Mouse (Mus musculus) kidney, adult 2 months (tissue): ENCODE data around the gene Gps2. TPM values are rescaled to one million over a fixed set of nuclear protein-coding genes. Genes with fewer than 3 reads are reported as not detected.

Experiments used
- DNase-seq: peaks from one replicate; pipeline ENCODE4 v3.0.0; 2021
- H3K27ac ChIP-seq: fragments of 200-500 bp; 2 replicates; pipeline ENCODE4 v1.5.1; 2012; ENCODE audit warnings: low read depth, low read length, control low read depth, inconsistent platforms; ENCODE audit not compliant: insufficient read depth
- H3K27me3 ChIP-seq: fragments of 200-500 bp; replicated peaks from 2 replicates; pipeline ENCODE4 v1.6.1; 2012; ENCODE audit warnings: mild to moderate bottlenecking, moderate library complexity, low read length, inconsistent platforms; ENCODE audit not compliant: control insufficient read depth, insufficient read depth
- H3K36me3 ChIP-seq: fragments of 200-500 bp; 2 replicates; pipeline ENCODE4 v1.6.1; 2012; ENCODE audit warnings: mild to moderate bottlenecking, moderate library complexity, low read length, inconsistent platforms; ENCODE audit not compliant: control insufficient read depth, insufficient read depth
- H3K4me1 ChIP-seq: fragments of 200-500 bp; 2 replicates; pipeline ENCODE4 v1.6.1; 2011; ENCODE audit warnings: low read length; ENCODE audit not compliant: control insufficient read depth, insufficient read depth
- H3K4me3 ChIP-seq: fragments of 200-500 bp; 2 replicates; pipeline ENCODE4 v1.5.1; 2011; ENCODE audit warnings: mild to moderate bottlenecking, low read depth, low read length, control low read depth; ENCODE audit not compliant: insufficient read depth
- CTCF ChIP-seq: fragments of 200-500 bp; conservative IDR thresholded peaks from 2 replicates; pipeline ENCODE4 v1.5.1; 2011; ENCODE audit warnings: low read depth, mild to moderate bottlenecking, control low read depth, low read length, moderate library complexity, mixed read lengths; ENCODE audit not compliant: insufficient read depth, insufficient read length
- POLR2A ChIP-seq: fragments of 200-500 bp; IDR thresholded peaks from one replicate; pipeline ENCODE4 v1.6.1; 2011; ENCODE audit warnings: low read depth, low read length, control low read depth
- WGBS: fragments of 180-500 bp; shearing (Covaris S2); methylation state at CpG from one replicate; pipeline ENCODE4 v1.1.7; 2018; 5-methylcytosine and 5-hydroxymethylcytosine counted together
- polyA plus RNA-seq: library from polyadenylated mRNA; depleted of rRNA; stranded (reverse); fragments of >200 nt; gene quantifications from 2 replicates; pipeline ENCODE4 v1.2.3, GENCODE M21; 2012; rRNA removed

Gps2 gene
- polyA plus RNA-seq, result 72.9 and 75.5 TPM in 2 replicates

GRCm38 (mm10) chr11:69913554-69914371 is at the start of gene Gps2:
Gps2 (plus strand) TSS chr11:69913888.
- H3K4me1 ChIP-seq, result peaks cover 17% of the 10 kb centered on the region
- WGBS, result 2% methylated on average over 61 of the region's 61 CpGs
- DNase-seq, result peak; percentile 96
- peak within 1 kb of the TSS; percentile 65 for H3K27ac ChIP-seq
- no peaks in the 10 kb centered on the region for H3K27me3 ChIP-seq
- peaks cover 9% of the 10 kb centered on the region; the same call in 1 of the 2 replicates for H3K36me3 ChIP-seq
- peak within 1 kb of the TSS; percentile 98 for H3K4me3 ChIP-seq
- TF ChIP-seq CTCF, result no peak
- TF ChIP-seq POLR2A, result peak; percentile 53

DNA sequence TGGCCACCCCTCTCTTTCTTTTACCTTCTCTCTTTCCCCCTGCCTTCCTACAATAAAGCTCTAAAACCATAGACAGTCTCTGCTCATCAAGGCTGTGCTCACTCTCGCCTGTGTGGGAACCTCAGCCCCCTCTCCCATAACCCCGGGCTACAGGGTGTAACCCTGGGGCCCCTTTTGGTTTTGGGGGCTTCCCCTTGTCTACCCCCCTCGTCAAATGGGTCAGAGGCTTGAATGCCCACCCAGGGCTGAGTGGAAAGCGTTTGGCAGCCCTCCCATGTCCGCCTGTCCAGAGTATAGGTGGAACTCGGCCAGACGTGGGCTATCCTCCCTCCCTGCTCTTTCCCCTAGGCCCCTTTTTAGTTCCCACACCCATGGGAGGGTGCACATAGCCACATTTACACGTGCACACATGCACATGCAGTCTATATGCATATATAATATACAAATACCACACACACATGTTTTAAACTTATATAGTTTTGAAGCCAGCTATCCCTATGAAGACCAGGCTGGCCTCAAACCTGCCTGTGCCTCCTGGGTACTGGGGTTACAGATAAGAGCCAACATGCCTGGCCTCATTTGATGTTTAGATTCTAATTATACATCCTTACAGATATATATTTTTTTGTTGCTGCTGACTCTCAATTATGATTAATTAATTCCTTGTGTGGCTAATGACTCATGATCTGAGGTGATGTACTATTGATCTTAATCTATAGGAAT is 49.4 kb upstream of the Gps2 start:
- 51% methylated on average over 8 of the region's 8 CpGs for WGBS
- H3K27ac ChIP-seq, result no peak overlapping the region
- no peak overlapping the region for H3K4me3 ChIP-seq
- no peaks in the 10 kb centered on the region for H3K27me3 ChIP-seq
- no peak for DNase-seq
- H3K4me1 ChIP-seq, result no peaks in the 10 kb centered on the region
- H3K36me3 ChIP-seq, result no peaks in the 10 kb centered on the region
- no peak for TF ChIP-seq CTCF

DNA sequence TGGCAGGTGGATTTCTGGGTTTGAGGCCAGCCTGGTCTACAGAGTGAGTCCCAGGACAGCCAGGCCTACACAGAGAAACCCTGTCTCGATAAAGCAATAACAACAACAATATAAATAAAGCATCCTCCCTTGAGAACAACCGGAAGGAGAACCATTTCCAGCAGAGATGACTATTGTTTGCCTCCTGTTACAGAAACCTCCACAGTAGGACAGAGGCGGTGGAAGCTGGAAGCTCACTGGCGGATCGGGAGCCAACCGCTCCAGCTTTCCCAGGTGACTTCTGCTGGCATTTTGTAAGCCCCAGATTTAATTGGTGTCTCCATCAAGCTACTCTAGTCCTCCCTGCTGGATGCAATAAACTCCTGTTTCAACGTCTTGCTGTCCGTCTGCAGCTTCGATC is 48.1 kb upstream of the Gps2 start:
- Histone ChIP-seq H3K4me3 (no peak overlapping the region), H3K27ac (no peak overlapping the region), H3K36me3 (no peaks in the 10 kb centered on the region), H3K4me1 (no peaks in the 10 kb centered on the region), H3K27me3 (no peaks in the 10 kb centered on the region)
- TF ChIP-seq POLR2A (no peak), CTCF (no peak)
- DNase-seq, result no peak
- WGBS, result 84% methylated on average over 9 of the region's 9 CpGs

DNA sequence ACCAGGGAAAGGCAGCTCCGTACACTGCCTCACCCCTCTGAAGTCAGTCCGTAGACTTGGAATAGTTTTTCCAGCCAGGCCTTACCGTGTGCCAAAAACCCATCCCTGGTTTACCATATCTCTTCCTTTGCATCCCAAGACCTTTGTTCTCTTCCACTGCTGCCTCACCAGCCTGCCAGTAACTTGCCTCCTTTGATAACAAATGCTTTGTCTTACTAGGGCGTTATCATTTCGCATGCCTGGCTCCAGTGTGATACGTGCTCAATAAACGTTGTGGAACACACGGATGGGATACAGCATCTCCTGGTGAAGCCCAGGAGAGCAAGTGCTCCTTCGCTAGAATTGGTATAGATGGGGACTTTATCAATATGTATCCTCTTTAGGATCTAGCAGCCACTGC is 46.4 kb upstream of the Gps2 start:
- no peaks in the 10 kb centered on the region for H3K27me3 ChIP-seq
- WGBS, result 79% methylated on average over 9 of the region's 9 CpGs
- TF ChIP-seq CTCF, result no peak
- TF ChIP-seq POLR2A, result no peak

GRCm38 (mm10) chr11:69870289-69871069 is 43.2 kb upstream of the Gps2 start:
- no peaks in the 10 kb centered on the region for H3K36me3 ChIP-seq
- WGBS, result 96% methylated on average over 2 of the region's 2 CpGs
- no peak for TF ChIP-seq POLR2A
- no peak for TF ChIP-seq CTCF
- no peaks in the 10 kb centered on the region for H3K4me1 ChIP-seq
- no peak for DNase-seq
- H3K4me3 ChIP-seq, result no peak overlapping the region
- no peak overlapping the region for H3K27ac ChIP-seq
- H3K27me3 ChIP-seq, result no peaks in the 10 kb centered on the region

More for the DNA sequence above, 46.4 kb upstream of the Gps2 start:
- H3K36me3 ChIP-seq, result no peaks in the 10 kb centered on the region
- H3K4me1 ChIP-seq, result no peaks in the 10 kb centered on the region
- H3K4me3 ChIP-seq, result no peak overlapping the region
- no peak overlapping the region for H3K27ac ChIP-seq
- no peak for DNase-seq

DNA sequence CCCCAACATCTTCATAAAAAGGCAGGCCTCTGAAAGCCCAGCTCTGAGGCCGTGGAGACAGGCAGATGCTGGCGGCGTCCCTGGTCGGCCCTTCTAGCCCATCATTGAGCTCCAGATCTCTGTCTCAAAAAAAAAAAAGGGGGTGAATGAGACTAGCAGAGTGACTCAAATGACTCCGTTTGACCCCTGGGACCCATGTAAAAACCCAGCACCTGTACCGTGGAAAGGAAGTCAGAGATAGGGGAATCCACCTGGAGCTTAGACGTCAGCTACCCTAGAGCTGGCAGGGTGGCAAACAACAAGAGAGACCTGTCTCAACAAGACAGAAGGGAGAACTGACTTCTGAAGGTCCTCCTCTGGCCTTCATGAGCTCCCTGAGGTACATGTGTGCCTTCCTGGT is 41.9 kb upstream of the Gps2 start:
- no peak overlapping the region for H3K4me3 ChIP-seq
- H3K4me1 ChIP-seq, result no peaks in the 10 kb centered on the region
- no peak overlapping the region for H3K27ac ChIP-seq
- DNase-seq, result no peak
- no peaks in the 10 kb centered on the region for H3K36me3 ChIP-seq
- 90% methylated on average over 7 of the region's 7 CpGs for WGBS
- no peaks in the 10 kb centered on the region for H3K27me3 ChIP-seq
- no peak for TF ChIP-seq POLR2A
- TF ChIP-seq CTCF, result no peak

DNA sequence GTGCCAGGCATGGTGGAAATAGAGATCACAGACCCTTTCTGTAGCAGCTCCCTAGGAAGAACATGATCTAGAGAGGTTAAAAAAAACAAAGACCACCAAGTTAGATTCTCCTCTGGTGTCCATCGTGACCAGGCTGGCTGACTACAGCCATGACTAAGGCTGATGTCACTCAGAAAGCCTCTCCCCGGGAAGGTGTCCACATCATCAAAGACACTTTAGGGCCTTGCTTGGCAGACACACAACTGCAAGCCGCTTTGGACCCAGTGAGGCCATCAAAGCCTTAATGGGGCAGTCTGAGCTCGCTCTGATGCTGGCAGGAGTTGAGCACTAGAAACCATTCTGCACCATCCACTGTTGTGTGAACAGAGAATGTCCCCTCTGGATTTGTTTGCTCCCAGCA is 41.2 kb upstream of the Gps2 start:
- Histone ChIP-seq H3K27ac (no peak overlapping the region), H3K27me3 (no peaks in the 10 kb centered on the region), H3K4me3 (no peak overlapping the region), H3K36me3 (no peaks in the 10 kb centered on the region), H3K4me1 (no peaks in the 10 kb centered on the region)
- WGBS, result 81% methylated on average over 4 of the region's 4 CpGs
- DNase-seq, result no peak
- TF ChIP-seq CTCF, result no peak
- TF ChIP-seq POLR2A, result no peak
